Mouse (Mus musculus): Measurements from ENCODE around the gene Fam133b.
A peak's percentile ranks its signal among the peaks of the same experiment; 100 is the strongest.

Fam133b gene

DNA sequence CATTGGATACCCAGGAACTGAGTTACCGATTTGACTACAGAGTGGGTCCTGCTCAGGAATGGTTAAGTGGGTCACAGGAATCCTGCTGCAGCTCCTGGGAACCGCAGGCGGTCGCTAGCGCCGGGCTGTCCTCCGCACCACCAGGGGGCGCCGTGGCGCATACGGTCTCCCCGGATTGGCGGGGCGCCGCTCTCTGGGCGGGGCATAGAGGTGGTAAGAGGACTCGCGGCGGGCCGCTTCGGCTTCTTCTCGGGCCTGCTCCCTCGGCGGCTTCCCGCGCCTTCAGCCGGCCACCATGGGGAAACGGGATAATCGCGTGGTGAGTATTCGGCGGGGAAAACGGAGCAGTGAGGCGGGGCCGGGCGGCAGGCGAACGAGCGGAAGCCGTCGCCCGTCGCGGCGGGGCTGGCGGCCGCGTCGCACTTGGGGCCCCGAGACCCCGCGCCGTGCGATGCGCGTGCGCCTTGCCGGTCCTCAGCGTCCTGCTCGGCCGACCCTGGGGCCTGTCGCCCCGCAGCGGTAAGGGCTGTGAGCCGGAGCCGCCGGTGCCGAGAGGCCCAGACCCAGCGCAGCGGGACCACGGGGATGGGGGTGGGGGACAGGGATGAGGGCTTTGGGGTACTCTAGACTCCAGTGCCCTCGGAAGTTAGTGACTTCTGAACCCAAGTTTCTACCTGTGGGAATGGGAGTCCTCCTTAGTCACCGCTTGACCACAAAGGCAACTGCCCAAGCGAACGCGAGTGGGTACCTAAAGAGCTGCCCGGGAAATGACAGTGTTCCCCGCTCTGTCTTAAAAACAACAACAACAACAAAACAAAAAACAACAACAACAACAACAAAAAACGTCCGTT lies at the start of gene Fam133b:
Gene Fam133b, plus strand, starts transcription at position 205 of the 851 bp plus-strand sequence.
- peak; percentile 97 for DNase-seq (ENCODE audit: low spot score)

DNA sequence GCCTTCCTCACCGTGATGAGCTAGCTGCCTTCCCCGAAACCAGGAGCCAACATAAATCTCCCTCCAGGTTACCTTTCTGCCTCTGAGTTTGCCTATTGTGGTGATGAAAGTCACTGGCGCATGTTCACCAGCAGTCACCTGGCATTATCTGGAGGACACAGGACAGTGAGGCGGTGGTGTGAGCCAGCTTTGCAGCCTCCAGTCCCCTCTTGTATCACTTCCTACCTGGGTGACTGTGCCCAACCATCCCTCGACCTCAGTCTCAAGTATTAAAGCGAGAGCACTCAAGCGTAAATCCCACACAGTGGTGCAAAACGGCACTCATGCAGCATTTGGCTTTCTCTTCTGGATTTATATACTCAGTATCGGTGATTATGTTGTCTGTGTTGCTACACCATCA lies 49.7 kb upstream of the Fam133b start:
- no peak for DNase-seq (ENCODE audit: low spot score)

DNA sequence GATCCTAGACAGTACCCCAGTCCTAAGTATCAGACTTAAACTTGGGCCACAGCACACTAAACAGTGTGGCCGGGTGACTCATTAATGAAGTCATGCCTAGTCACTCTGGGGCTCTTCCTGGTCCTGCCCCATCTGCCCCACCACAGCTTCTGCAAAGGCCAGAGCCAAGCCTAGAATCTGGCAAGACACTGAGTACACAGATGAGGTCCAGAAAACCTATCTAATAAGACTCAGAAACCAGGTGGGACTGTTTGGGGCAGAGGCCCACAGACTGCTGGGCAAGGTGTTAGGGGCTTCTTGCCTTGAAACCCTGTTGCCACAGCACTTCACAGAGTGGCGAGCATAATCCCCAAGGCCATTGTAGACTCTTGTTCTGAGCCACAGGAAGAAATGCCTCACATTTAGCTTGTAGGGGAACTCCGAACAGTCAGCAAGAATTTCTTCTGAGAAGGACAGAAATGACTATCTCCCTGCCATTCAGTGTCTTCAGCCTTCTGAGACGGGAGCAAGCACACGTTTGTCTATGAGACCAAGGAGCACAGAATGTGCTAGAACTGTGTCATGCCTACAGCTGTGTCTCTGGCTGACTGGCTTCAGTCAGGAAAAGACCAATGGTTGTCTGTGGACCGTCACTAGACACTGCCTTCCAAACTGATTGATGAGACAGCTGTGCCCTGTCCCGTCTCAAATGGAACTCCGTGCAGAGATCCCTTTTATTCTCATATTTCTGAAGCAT lies 49.0 kb upstream of the Fam133b start:
- no peak for DNase-seq (ENCODE audit: low spot score)

DNA sequence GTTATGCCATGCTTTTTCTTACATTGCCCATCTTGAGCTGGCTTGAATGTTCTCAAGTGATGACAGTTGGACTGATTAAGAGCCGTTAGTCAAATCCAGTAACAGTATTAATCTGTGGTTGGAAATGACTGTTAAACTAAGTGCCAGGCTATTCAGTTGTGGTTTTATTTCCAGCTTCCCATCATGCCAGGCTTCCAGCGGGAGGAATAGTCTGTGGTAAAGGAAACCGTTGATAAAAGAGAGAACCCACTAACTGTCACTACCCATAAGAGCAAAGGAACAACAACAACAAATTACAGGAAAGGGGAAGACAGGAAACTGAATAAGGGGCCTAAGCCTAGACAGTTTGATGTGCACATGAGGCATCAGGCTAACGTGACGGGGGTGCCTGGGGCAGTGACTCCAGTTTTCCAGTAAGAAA lies 46.1 kb upstream of the Fam133b start:
- DNase-seq (ENCODE audit: low spot score): no peak

DNA sequence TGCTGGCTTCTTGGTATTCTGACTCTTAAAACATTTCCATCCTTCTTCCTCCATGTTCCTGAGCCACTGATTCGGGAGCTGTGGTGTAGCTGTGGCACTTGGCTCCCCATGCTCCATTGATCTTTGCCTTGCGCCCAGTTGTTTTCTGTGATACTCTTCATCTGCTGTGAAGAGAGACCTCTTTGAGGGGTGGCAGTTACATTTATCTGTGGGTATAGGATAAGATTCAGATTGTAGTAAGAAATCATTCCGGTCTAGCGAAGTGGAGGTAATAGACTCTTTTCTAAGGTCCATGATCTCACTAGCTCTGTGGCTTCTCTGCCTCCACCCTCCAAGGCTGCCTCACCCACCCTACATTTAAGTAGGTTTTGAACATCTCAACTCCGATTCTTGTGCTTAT lies 43.3 kb upstream of the Fam133b start:
- DNase-seq (ENCODE audit: low spot score): no peak

DNA sequence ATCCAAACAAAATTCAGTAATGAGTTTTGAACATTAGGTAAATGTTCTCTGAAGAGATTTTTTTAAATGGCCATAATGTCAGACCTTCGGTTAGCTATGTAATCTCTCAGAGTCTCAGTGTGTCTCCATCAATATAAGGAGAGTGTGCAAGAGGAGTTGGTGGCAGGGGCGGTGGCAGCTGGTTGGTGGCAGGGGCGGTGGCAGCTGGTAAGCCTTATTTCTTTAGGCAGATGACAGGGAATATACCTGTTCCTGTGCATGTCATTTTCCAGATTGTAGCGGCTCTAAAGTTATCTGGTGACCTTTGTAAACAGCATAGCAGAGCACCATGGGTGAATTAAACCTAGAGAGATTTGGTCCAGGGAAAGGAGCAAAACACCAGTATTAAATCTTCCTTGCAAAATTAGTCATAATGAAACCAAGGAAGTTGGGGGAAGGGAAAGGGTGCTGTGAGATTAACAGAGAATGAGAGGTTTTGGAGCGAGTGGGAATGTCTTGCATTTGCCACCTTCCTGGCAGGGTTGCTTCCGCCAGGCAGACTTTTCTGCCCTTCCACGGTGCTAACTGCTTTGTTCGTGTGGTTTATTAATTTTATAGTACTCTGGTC lies 42.6 kb upstream of the Fam133b start:
- no peak for DNase-seq (ENCODE audit: low spot score)

DNA sequence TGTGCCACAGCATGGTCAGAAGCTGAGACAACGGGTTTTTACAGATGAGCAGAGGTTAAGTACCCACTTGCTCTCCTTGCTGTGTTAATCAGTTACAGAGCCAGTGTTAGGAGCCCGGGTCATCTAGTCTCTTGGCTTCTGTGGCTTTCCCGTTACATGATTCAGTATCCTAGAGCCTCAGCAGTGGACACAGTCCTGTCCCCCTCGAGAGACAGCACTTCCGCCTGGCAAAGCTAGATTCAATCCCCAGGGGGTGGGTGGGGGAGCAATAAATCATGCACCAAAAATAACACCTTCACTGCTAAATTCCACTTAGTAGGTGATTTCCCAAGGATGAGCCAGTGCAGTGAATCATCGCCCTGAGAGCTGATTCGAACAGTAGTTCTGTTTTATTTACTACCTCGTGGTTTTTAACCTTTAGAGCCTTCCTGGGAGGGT lies 42.0 kb upstream of the Fam133b start:
- DNase-seq (ENCODE audit: low spot score): no peak

DNA sequence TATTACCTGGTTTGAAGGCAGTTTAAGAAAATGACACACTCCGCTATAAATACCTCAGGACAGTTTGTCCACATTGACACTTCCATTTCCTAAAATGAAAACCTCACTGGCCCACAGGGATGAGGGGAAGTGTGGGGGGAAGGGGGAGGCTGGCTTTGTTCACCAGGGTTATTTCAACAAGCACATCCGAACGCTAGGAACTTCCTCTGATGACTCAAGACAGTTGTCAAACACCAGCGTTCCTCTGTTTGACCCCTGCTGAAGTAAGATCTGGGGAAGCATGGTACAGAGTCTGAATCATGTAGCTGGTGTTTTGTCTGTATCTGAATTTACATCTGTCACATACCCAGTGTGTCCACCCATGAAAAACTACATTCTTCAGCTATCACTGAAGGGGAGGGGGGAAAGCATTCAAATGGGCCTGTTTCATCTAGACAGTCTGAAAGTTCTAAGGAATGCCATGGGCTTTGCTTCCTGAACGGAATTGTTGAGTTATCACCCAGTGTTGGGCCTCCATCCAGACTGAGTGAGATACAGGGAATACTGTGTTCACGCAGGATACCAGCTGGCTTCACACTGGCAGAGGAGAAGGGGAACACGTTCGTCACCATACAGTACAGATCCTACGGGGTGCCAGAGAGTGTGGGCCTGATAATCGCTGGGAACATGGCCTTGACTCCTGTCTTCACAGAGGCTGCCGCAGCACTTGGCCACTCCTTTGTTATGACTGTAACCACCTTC lies 40.9 kb upstream of the Fam133b start:
- DNase-seq (ENCODE audit: low spot score): peak; percentile 35

DNA sequence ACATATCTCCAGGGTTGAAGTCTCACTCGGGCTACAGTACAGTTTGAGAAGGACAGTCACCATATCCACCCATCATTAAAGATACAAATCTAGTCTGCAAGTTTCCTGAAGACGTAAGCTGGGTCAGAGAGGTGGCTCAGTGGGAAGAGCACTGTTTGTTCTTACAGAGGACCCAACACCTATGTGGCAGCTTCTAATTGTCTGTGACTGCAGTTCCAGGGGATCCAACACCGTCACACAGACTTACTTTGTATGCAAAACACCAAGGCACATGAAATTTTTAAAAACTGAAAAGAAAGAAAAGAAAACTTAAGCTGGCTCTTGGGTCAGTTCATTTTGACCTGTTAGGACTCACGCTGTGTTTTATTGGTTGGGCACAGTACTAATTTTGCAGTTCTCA lies 40.3 kb upstream of the Fam133b start:
- DNase-seq (ENCODE audit: low spot score): no peak

DNA sequence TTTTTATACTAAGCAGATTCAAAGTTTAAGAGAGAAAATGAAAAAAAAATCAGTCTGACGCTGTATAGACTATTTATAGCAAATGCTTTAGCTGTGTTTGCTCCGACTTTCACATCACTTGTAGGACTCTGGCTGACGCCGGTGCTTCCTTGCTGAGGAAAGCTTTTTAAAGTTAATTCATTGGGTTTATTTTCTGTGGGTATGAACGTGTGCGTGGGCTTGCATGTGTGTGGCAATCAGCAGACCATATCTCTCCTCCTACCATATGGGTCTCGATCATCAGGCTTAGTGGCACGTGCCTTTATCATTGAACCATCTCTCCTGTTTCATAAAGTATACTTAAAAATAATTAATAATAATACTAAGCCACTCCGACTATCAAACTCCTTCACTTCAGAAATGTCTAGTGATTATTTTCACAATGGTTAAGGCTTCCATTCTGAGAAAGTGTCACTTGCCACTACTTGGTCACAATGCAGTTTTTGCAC lies 39.8 kb upstream of the Fam133b start:
- no peak for DNase-seq (ENCODE audit: low spot score)

DNA sequence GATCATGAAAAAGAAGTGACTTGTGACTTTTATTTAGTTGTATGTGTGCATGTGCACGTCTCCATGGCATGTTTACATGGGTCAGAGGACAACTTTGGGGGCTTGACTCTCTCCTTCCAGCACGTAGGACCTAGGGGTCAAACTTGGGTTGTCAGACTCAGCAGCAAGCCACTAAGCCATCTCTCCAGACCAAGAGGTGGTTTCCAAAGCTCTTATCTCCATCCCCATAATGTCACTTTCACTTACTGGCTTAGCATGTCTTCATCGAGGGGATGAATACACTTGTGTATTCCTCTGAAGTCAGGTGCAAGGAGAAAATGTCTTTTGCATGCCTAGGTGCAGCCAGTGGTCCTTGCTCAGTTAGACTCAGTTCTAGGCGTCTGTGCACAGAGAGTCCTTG lies 39.2 kb upstream of the Fam133b start:
- DNase-seq (ENCODE audit: low spot score): no peak

DNA sequence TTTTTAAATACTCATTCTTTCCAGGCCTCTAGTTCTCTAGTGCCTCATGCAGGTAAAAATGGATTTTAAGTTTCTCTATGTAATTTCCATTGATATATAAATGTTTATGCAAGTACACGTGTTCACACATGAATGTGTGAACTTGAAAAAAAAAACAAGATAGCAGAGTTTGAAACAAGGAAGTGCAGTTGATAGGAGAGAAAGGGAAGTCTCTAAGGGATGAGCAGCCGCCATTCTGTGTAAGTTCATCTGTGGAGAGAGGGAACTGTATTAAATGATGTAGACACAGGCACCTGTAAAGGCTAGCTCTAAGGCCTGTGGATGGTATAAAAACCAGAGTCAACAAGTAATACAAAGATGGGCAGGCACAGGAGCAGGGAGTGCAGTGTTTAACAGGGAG lies 38.1 kb upstream of the Fam133b start:
- DNase-seq (ENCODE audit: low spot score): no peak

DNA sequence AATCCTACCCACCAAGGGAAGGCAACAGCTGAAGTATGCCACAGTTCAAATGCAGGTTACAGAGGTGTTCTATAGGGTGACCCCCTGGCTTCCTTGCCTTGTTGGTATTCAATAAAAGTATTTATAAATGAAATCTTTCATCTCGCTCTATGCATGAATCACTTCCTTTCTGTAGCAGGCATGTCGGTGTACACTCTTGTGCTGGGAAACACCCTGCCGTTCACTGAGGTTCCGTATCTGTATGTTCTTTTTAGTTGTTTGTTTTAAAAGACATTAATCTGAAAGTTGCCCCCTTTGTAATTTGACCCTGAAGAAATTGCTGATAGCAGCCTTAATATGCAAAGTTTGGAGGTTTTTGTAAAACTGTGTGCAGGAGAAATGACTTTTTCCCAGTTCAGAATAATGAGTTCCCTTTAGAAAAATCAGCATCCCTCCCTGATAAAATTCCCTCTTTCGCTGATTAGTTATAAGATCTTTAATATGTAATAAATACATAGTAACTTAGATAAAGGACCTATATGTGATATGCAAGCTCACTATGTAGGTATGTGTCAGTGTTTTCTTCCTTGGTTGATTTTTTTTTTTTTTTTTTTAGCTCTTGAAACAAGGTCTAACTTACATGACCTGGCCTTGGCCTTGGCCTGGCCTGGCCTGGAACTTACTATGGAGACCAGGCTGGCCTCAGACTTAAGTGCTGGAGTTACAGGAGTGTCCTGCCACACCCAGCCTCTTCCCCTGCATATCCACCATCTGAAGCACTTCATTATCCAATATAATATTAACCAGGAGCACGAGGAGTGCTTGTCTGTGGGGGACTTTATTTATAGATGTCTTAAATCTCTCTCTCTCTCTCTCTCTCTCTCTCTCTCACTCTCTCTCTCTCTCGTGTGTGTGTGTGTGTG lies 34.9 kb upstream of the Fam133b start:
- no peak for DNase-seq (ENCODE audit: low spot score)

DNA sequence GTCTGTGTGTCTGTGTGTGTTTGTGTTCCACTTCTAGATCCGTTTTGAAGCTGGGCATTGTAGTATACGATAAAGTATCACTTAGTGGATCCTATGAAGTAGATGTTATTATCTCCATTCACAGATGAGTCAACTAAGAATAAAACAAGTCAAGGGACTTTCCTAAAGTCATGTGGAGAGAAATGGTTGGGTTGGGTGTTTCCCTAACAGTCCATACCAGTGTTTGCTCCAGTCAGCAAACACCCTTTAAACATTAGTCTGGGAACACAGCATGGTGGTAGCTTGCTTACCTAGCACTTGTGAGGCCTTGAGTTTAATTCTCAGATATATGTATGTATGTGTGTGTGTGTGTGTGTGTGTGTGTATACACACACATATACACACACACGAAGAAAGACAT lies 34.1 kb upstream of the Fam133b start:
- no peak for DNase-seq (ENCODE audit: low spot score)

DNA sequence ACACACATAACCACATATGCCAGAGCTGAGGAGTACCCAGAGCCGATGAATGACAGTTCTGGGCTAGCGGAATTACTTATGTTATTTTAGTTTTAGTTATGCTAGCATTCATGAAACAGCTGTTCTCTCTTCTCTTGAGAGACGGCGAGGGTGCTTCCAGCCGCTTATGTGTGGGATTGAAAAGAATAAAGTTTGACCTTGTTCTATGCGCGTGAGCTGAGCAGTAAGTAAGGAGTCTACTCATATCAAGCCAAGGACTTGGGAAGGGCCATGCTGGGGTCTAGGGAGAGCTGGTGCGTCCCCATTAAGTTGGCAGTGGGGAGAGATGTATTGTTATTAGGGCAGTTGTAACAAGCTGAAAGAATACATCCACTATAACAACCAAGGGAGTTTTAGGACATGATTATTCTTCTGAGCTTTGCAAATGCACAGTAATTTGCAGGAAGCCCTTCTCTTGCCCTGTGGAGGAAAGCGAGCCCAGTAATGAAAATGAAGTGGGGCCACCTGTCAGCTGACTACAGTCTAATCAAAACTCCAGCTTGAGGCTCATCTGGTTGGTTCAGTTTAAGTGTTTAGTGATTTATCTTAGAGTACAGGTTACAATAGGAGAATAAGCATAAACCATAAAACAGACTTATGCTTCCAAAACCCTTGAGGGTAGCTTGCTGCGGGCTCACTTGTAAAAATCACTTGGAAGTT lies 32.4 kb upstream of the Fam133b start:
- no peak for DNase-seq (ENCODE audit: low spot score)

DNA sequence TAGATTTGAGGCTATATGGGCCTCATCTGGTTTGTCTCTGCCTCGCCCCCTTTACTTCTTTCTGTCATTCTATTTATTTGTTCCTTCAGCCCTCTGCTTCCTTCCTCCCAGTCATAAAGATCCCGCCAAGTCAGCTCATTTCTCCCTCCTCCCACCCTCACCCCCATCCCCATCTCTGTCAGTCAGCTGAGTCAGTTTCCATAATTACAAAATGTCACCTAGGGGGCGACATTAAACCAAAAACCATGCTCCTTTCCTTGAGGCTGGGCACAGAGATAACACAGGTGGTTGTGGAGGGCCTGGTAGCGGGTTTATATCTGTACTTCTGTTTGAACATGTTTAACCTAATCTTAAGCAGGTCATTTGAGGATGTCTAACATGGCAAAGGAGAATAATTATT lies 31.0 kb upstream of the Fam133b start:
- no peak for DNase-seq (ENCODE audit: low spot score)

DNA sequence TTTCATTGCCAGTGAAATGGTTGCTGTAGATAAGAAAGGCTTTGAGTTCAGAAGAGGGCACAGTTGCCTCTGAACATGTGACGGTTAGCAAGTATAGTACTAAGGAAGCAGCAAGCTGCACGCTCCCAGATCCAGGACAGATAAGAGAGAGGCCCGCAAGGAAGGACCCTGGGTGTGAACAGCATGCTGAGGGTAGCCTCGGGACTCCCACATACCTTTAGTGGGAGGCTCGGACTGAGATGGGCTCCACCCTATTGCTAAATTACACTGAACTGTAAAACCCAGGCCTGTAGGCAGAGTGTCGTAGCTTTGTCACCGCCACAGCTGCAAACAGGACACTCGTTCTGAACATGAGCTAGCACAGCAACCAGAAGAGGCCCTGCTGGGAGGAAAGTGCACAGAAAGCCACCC lies 28.7 kb upstream of the Fam133b start:
- no peak for DNase-seq (ENCODE audit: low spot score)

DNA sequence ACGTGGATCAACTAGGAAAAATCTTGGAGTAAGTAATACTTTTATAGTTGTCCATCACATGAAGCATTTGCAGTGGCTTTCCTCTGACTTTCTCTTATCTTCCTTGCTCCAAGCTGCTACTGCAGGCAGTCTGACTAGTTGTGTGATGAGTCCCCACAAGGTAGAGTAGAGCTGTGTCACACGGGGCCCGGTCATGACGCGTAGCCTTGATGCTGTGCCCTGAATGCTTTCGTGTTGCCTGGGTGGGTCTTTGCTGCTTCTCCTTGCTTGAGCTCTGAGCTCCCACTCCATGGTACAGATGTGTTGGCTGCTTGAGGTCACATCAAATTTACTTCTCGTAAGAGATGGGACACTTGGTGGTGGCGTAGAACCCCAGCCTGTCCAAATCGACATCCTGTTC lies 28.2 kb upstream of the Fam133b start:
- no peak for DNase-seq (ENCODE audit: low spot score)

DNA sequence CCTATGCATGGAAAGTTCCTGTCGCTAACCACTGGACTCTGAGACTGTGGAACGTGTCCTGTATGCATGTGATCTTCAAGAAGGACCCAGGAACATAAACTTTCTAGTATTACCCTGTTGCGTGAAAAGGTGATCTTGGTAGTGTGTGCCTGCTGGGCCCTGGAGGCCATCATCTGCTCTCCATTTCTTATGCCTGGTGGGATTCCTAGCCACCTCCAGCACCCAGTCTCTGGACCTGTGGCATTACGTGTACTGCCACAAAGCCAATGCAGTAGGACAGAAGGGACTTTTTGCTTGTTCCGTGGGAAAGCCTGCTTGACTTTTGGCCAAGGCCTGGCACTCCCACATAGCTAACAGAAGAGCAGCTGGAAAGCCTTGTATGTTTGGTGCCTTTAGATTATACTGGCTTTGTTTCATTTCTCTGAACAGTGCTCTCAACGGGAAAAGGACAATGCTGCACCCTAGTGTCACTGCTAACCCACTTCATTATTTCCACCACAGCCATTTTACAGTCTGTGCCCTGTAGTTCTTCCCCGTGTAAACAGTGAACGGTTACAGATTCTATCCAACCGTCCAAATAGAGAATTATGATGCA lies 27.1 kb upstream of the Fam133b start:
- DNase-seq (ENCODE audit: low spot score): peak; percentile 45
